Mouse (Mus musculus): ENCODE data around the gene Tmem179b. TPM values are rescaled to one million over a fixed set of nuclear protein-coding genes. Genes with fewer than 3 reads are reported as not detected.

Tmem179b gene
- polyA plus RNA-seq, 1 experiment from 2014 or later: 69.7 TPM

DNA sequence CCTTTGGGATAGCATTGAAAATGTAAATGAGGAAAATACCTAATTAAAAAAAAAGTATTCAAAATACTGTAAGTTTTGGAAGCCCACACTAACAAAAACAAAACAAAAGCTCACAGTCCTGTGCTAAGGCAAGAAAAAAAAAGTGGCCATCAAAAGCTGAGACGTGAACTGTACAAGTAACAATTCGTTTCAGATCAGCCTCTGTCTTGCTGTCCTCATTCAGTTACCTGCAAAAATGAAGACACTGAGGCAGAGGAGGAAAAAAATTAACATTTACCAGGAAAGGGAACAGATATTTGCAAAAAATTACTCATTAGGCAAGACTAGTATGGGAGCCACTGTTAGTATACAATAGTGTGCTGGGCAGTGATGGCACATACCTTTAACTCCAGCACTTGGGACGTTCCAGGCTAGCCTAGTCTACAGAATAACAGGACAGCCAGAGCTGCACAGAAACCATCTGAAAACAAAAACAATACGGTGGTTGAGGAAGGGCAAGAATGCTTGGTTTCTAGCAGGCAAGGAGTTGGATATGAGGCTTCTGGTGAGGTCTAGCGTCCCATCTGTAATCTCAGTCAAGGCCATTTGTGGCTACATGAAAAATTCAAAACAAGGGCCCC lies 46.7 kb downstream of the Tmem179b start:
- Histone ChIP-seq H3K4me2 (ENCODE audit: low read length) (no peak overlapping the region), H3K4me1 (ENCODE audit: control insufficient read depth in 2 of 2, insufficient read depth in 2 of 2, low read length in 2 of 2) (peaks cover 0 to 17% of the 10 kb centered on the region in 2 experiments; a peak in 3 of 4 replicates), H3K36me3 (ENCODE audit: control insufficient read depth, insufficient read depth, low read length) (peaks cover 30% of the 10 kb centered on the region), H3K27ac (replicated peaks in 1 of 2; ENCODE audit: control insufficient read depth in 1 of 2, insufficient read depth in 1 of 2, low read depth in 2 of 2, low read length in 2 of 2) (no peak overlapping the region; a peak in 1 of 4 replicates), H3K9ac (ENCODE audit: low read length) (no peak overlapping the region), H3K4me3 (ENCODE audit: control insufficient read depth in 1 of 2, insufficient read depth in 1 of 2, low read depth in 1 of 2, low read length in 2 of 2) (no peak overlapping the region), H3K27me3 (ENCODE audit: control insufficient read depth, insufficient read depth, low read length) (no peaks in the 10 kb centered on the region), H3K9me3 (ENCODE audit: control insufficient read depth, low read length) (no peaks in the 10 kb centered on the region)
- no peak for ATAC-seq (ENCODE audit: insufficient number of reproducible peaks, insufficient read depth, low FRiP score, low read depth)
- WGBS: 26% methylated on average over 5 of the region's 5 CpGs

DNA sequence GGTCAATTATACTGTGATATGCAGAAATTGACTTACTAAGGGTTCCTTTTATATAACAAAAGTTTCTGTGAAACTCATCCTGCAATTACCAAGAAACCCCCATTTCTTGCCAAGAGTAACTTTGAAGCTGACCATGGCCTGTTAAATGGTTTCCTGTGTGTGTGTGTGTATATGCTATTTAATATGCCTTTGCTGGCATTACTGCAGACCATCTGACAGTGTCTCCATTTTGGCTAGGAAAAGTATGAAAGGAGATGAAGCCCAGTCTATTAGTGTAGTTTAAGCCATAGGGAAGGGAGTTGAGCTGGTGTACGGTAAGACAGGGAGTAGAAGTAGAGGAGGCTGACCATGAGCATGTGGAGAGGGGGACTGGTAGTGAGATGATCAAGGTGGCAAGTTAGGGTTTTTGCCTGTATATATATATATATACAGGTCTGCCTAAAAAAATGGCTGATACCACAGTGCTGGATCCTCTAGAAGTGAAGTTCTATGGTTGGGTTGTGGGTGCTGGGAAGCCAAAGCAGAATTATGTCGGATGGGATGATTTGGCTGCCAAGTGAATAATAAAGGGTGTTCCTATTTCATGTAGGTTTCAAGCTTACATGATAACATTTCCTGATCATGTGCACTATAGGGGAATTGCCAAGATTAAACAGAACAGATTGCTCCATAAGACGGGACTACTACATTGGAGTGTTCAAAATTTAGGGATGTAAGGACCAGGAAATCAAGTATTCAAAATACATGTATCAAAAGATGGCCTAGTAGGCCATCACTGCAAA lies 47.5 kb downstream of the Tmem179b start:
- no peak for ATAC-seq (ENCODE audit: insufficient number of reproducible peaks, insufficient read depth, low FRiP score, low read depth)
- WGBS: 32% methylated on average over 3 of the region's 3 CpGs
- peaks cover 30% of the 10 kb centered on the region for H3K36me3 ChIP-seq (ENCODE audit: control insufficient read depth, insufficient read depth, low read length)
- no peak overlapping the region for H3K4me3 ChIP-seq (ENCODE audit: control insufficient read depth in 1 of 2, insufficient read depth in 1 of 2, low read depth in 1 of 2, low read length in 2 of 2)
- H3K4me2 ChIP-seq (ENCODE audit: low read length): no peak overlapping the region
- no peaks in the 10 kb centered on the region for H3K27me3 ChIP-seq (ENCODE audit: control insufficient read depth, insufficient read depth, low read length)
- peaks cover 2 to 24% of the 10 kb centered on the region in 2 experiments; a peak in 3 of 4 replicates for H3K4me1 ChIP-seq (ENCODE audit: control insufficient read depth in 2 of 2, insufficient read depth in 2 of 2, low read length in 2 of 2)
- H3K9me3 ChIP-seq (ENCODE audit: control insufficient read depth, low read length): no peaks in the 10 kb centered on the region
- no peak overlapping the region for H3K27ac ChIP-seq (replicated peaks in 1 of 2; ENCODE audit: control insufficient read depth in 1 of 2, insufficient read depth in 1 of 2, low read depth in 2 of 2, low read length in 2 of 2)
- H3K9ac ChIP-seq (ENCODE audit: low read length): no peak overlapping the region

DNA sequence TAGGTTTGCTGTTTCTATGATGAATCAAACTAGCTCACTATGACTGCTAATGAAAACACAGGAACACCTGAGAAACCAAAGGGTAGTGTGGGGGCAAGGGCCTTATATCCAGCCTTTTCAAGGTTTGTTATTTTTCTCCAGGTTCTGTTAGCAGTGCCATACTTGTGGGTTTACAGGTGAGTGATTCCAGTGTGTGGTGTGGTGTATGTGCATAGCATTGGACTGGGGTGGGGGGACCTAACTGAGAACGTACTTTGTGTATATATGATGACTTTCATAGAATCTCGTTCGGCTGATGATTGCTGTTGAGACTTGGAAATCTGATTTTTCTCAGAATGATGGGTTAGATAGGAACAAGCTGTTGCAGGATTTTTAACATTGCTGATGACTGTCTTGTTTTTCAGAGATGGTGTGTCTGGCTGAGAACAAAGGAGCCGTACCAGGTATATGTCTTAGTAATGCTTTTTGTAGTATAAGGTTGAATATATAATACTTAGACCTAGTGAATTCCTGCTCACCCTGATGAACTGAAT lies 49.1 kb downstream of the Tmem179b start:
- Histone ChIP-seq H3K4me3 (ENCODE audit: control insufficient read depth in 1 of 2, insufficient read depth in 1 of 2, low read depth in 1 of 2, low read length in 2 of 2) (peak overlapping the region in 1 of 2 experiments; percentile 73; a peak in 2 of 4 replicates), H3K27ac (replicated peaks in 1 of 2; ENCODE audit: control insufficient read depth in 1 of 2, insufficient read depth in 1 of 2, low read depth in 2 of 2, low read length in 2 of 2) (peak overlapping the region in 1 of 2 experiments; percentile 27; a peak in 1 of 4 replicates), H3K36me3 (ENCODE audit: control insufficient read depth, insufficient read depth, low read length) (peaks cover 30% of the 10 kb centered on the region), H3K27me3 (ENCODE audit: control insufficient read depth, insufficient read depth, low read length) (no peaks in the 10 kb centered on the region), H3K4me2 (ENCODE audit: low read length) (peak overlapping the region; percentile 79), H3K4me1 (ENCODE audit: control insufficient read depth in 2 of 2, insufficient read depth in 2 of 2, low read length in 2 of 2) (peaks cover 2 to 29% of the 10 kb centered on the region in 2 experiments; a peak in 3 of 4 replicates), H3K9ac (ENCODE audit: low read length) (peak overlapping the region; percentile 95), H3K9me3 (ENCODE audit: control insufficient read depth, low read length) (no peaks in the 10 kb centered on the region)
- 65% methylated on average over 4 of the region's 4 CpGs for WGBS
- ATAC-seq (ENCODE audit: insufficient number of reproducible peaks, insufficient read depth, low FRiP score, low read depth): no peak

DNA sequence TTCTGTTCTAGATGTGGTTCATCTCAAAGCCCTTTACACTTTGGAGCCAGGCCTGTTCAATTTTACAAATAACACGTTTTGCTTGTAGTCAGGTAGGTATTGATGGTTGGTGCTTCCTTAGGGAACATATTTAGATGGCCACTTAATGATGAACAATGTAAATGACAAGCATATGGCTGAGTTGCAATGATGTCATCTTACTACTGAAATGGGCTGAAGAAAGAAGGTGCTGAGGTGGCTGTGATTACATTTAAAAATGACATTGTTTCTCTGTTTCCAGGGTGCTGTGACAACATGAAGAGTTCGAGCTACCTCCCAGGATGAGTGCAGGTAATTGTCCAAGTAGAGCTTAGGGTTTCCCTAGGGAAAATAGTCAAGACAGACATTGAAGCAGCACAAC lies 49.9 kb downstream of the Tmem179b start:
- Histone ChIP-seq H3K27ac (replicated peaks in 1 of 2; ENCODE audit: control insufficient read depth in 1 of 2, insufficient read depth in 1 of 2, low read depth in 2 of 2, low read length in 2 of 2) (peak overlapping the region in 1 of 2 experiments; percentile 88; a peak in 1 of 4 replicates), H3K4me3 (ENCODE audit: control insufficient read depth in 1 of 2, insufficient read depth in 1 of 2, low read depth in 1 of 2, low read length in 2 of 2) (peak overlapping the region; percentile 73 to 91; a peak in 3 of 4 replicates), H3K4me1 (ENCODE audit: control insufficient read depth in 2 of 2, insufficient read depth in 2 of 2, low read length in 2 of 2) (peaks cover 2 to 29% of the 10 kb centered on the region in 2 experiments; a peak in 3 of 4 replicates), H3K36me3 (ENCODE audit: control insufficient read depth, insufficient read depth, low read length) (peaks cover 30% of the 10 kb centered on the region), H3K27me3 (ENCODE audit: control insufficient read depth, insufficient read depth, low read length) (no peaks in the 10 kb centered on the region), H3K9ac (ENCODE audit: low read length) (peak overlapping the region; percentile 95), H3K9me3 (ENCODE audit: control insufficient read depth, low read length) (no peaks in the 10 kb centered on the region), H3K4me2 (ENCODE audit: low read length) (peak overlapping the region; percentile 79)
- WGBS: 0% methylated on average over 2 of the region's 2 CpGs
- ATAC-seq (ENCODE audit: insufficient number of reproducible peaks, insufficient read depth, low FRiP score, low read depth): no peak

DNA sequence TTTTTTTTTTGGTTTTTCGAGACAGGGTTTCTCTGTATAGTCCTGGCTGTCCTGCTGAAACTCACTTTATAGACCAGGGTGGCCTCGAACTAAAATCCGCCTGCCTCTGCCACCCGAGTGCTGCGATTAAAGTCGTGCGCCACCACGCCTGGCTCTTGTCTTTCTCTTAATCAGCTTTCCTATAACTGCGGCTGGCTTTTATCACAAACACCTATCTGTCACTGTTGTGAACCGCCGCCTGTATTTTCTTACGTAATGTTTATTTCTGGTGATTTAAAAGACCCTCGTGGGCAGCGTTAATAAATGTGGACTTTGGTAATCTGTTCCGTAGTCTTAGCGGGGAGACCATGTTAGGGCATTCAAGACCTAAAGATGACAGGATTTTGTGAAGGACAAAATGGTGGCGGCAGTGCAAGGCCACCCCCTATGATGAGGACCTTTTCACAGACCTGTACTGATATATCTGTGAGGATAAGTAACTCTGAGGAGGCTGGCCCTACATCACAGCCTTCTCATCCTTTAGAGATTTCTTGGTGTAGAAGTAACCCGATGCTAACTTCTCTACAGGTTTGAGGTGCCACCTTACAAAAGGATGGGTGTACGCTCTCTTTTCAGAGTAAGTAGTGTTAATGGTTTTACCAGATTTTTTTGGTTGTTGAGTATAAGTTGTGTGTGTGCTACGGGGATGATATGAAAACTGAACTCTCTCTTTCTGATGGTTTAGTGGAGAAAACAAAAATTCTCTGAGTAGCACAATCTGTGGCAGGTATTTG lies 50.5 kb downstream of the Tmem179b start:
- Histone ChIP-seq H3K4me3 (ENCODE audit: control insufficient read depth in 1 of 2, insufficient read depth in 1 of 2, low read depth in 1 of 2, low read length in 2 of 2) (peak overlapping the region; percentile 73 to 91), H3K4me2 (ENCODE audit: low read length) (peak overlapping the region; percentile 79), H3K27me3 (ENCODE audit: control insufficient read depth, insufficient read depth, low read length) (no peaks in the 10 kb centered on the region), H3K27ac (replicated peaks in 1 of 2; ENCODE audit: control insufficient read depth in 1 of 2, insufficient read depth in 1 of 2, low read depth in 2 of 2, low read length in 2 of 2) (peak overlapping the region; percentile 86 to 88), H3K36me3 (ENCODE audit: control insufficient read depth, insufficient read depth, low read length) (peaks cover 30% of the 10 kb centered on the region), H3K9ac (ENCODE audit: low read length) (peak overlapping the region; percentile 95), H3K4me1 (ENCODE audit: control insufficient read depth in 2 of 2, insufficient read depth in 2 of 2, low read length in 2 of 2) (peaks cover 2 to 29% of the 10 kb centered on the region in 2 experiments; a peak in 3 of 4 replicates), H3K9me3 (ENCODE audit: control insufficient read depth, low read length) (no peaks in the 10 kb centered on the region)
- no peak for ATAC-seq (ENCODE audit: insufficient number of reproducible peaks, insufficient read depth, low FRiP score, low read depth)
- WGBS: 1% methylated on average over 20 of the region's 20 CpGs

DNA sequence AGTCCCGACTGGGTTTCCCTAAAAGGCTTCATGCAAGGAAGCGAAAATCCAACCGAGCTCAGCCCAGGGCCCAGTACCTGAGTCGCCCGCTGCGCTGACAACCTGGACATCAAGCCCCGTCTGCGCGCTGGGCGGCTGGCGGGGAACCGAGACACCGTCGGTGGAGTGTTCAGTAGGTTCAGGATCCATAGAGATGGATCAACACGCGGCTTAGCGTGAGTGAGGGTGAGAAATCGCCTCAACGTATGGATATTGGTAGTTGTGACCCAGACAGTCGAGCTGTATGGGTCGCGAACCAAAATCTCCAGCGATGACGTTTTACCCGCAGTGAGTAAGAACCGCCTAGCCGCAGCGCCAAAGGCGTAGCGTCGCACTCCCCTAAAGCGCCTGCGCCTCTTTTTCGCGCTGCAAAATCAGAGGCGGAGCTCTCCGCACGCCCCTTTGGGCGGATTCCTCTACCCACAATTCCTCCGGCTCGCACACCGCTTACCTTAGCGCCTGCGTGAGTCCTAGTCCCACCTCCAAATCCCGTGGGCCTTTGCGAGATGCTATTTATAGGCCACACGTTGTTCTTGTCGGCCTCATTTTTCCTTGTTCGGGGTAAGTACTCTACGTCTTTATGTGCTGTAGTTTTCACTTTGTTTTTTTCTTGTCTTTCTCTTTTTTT lies 51.2 kb downstream of the Tmem179b start, which contains the start of gene Slc3a2:
Gene Slc3a2, minus strand, starts transcription at position 463 of the 667 bp plus-strand sequence.
- H3K27ac ChIP-seq (replicated peaks in 1 of 2; ENCODE audit: control insufficient read depth in 1 of 2, insufficient read depth in 1 of 2, low read depth in 2 of 2, low read length in 2 of 2): peak within 1 kb of the TSS; percentile 95 to 99
- H3K27me3 ChIP-seq (ENCODE audit: control insufficient read depth, insufficient read depth, low read length): no peaks in the 10 kb centered on the region
- peak; percentile 96 for ATAC-seq (ENCODE audit: insufficient number of reproducible peaks, insufficient read depth, low FRiP score, low read depth)
- no peaks in the 10 kb centered on the region for H3K9me3 ChIP-seq (ENCODE audit: control insufficient read depth, low read length)
- peaks cover 2 to 29% of the 10 kb centered on the region in 2 experiments; a peak in 3 of 4 replicates for H3K4me1 ChIP-seq (ENCODE audit: control insufficient read depth in 2 of 2, insufficient read depth in 2 of 2, low read length in 2 of 2)
- H3K4me2 ChIP-seq (ENCODE audit: low read length): peak within 1 kb of the TSS; percentile 88
- H3K9ac ChIP-seq (ENCODE audit: low read length): peak within 1 kb of the TSS; percentile 95
- under 1% methylated on average over 50 of the region's 50 CpGs for WGBS
- peak within 1 kb of the TSS; percentile 73 to 91 for H3K4me3 ChIP-seq (ENCODE audit: control insufficient read depth in 1 of 2, insufficient read depth in 1 of 2, low read depth in 1 of 2, low read length in 2 of 2)
- H3K36me3 ChIP-seq (ENCODE audit: control insufficient read depth, insufficient read depth, low read length): peaks cover 30% of the 10 kb centered on the region
